Mouse (Mus musculus): ENCODE measurements around the gene Gipc1. TPM values are rescaled to one million over a fixed set of nuclear protein-coding genes. Genes with fewer than 3 reads are reported as not detected.

Gene Gipc1
- total RNA-seq (2021), result 10 to 100 TPM; 77.9 to 78.5 TPM
- long read RNA-seq, experiment 1, transcript Gipc1-201 (7 exons, 1,522 nt), result major isoform, 113 of 153 reads
- long read RNA-seq, experiment 1, partial matches to known transcripts, result 34 of 153 reads
- long read RNA-seq, experiment 1, other reads (novel, unspliced or antisense), result 6 of 153 reads
- long read RNA-seq, experiment 2, transcript Gipc1-201 (7 exons, 1,522 nt), result major isoform, 143 of 217 reads
- long read RNA-seq, experiment 2, partial matches to known transcripts, result 66 of 217 reads
- long read RNA-seq, experiment 2, other reads (novel, unspliced or antisense), result 8 of 217 reads

DNA sequence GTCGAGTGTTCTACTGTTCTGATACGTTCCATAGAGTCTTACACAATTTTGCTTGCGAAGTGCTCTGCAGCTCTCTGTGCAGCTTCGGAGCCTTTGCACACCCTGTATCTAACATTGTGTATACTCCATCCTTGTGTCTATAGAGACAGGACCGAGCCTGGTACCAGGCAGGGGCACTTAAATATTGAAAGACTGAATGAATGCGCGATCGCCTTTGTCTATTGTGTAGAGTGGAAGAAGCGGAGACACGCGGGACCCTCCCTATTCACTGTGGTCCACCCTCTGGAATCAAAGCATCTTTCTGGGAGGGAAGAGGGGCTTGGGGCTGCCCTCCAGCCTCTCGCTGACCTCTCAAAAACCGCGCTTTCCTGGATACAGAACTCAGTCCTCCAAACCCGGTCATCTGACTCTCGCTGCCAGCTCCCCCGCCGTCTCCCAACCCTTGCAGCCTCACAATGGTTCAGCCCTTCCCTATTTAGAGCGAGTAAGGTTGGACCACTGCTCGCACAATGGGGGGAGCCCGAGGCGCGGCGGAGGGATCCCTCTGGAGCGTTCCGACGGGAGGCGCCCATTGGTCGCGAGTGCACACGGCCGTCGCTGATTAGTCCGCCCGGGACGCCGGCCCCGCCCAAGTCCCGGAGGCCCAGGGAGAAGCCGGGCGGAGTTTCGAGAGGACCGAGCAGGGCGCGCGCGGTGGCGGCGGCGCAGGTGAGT is at the start of gene Gipc1:
Gipc1 (plus strand) TSS at position 648 of the 714 bp plus-strand sequence.
- DNase-seq (ENCODE audit: low spot score in 2 of 2), result peak; percentile 96 to 98

GRCm38 (mm10) chr8:83607661-83608397 is 44.6 kb upstream of the Gipc1 start, which contains the start of the genes Tecr and Dnajb1:
Gene Tecr (minus strand): TSS chr8:83607971.
Gene Dnajb1 (plus strand): TSS chr8:83608193.
- DNase-seq (ENCODE audit: low spot score in 2 of 2), result peak; percentile 98 to 99

- peak; percentile 81 to 85 for DNase-seq (ENCODE audit: low spot score in 2 of 2)
Observed at GRCm38 (mm10) chr8:83608398-83608829, 44.1 kb upstream of the Gipc1 start.

DNA sequence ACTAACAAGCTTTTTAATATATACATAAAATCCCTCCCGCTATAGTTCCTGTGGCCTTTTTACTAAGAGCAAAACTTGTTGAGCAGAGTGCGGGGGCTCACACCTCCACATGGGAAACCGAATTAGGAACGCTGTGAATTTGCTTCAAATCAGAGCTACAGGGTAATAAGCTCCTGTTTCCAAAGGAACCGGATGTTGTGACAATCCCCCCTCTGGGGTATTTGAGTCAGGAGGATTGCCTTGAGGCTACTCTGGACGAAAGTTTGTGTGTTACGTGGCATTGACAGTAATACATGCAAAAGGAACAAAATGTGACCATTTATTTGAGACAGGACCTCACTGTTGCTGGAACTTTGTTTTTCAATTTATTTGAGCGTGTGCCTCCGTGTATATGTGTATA is 43.4 kb upstream of the Gipc1 start:
- DNase-seq (ENCODE audit: low spot score in 2 of 2), result no peak

GRCm38 (mm10) chr8:83609547-83610180 is 42.8 kb upstream of the Gipc1 start:
- DNase-seq (ENCODE audit: low spot score in 2 of 2), result no peak

DNA sequence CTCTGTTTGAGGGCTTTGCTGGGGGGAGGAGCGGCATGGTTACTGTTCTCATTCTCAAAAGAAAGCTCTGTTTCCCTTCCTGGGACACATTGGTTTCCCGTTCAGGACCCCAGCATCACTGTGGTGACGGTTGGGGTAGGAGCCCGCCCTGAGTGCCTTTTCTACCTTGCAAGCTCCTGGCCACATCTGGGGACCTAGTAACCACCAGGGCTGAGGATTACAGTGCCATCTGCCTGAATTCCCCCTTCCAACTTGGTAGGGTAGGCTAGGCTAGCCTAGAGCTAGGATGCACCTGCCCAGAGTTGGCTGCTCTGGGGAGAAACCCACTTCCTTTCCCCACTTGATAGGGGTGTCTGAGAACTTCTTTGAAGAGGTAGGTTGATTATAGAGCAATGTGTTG is 40.6 kb upstream of the Gipc1 start:
- DNase-seq (ENCODE audit: low spot score in 2 of 2), result no peak

GRCm38 (mm10) chr8:83613695-83614094 is 38.8 kb upstream of the Gipc1 start:
- DNase-seq (ENCODE audit: low spot score in 2 of 2), result no peak

- DNase-seq (ENCODE audit: low spot score in 2 of 2), result no peak
Observed at GRCm38 (mm10) chr8:83616625-83617024, 35.9 kb upstream of the Gipc1 start.

GRCm38 (mm10) chr8:83617111-83617510 is 35.4 kb upstream of the Gipc1 start:
- no peak for DNase-seq (ENCODE audit: low spot score in 2 of 2)

- no peak for DNase-seq (ENCODE audit: low spot score in 2 of 2)
Observed at GRCm38 (mm10) chr8:83618566-83618965, 33.9 kb upstream of the Gipc1 start.

- no peak for DNase-seq (ENCODE audit: low spot score in 2 of 2)
Observed at GRCm38 (mm10) chr8:83619568-83620285, 32.8 kb upstream of the Gipc1 start.

GRCm38 (mm10) chr8:83621691-83622388 is 30.6 kb upstream of the Gipc1 start:
- no peak for DNase-seq (ENCODE audit: low spot score in 2 of 2)

- DNase-seq (ENCODE audit: low spot score in 2 of 2), result peak; percentile 86 to 91
Observed at GRCm38 (mm10) chr8:83622389-83622989, 30.0 kb upstream of the Gipc1 start.

DNA sequence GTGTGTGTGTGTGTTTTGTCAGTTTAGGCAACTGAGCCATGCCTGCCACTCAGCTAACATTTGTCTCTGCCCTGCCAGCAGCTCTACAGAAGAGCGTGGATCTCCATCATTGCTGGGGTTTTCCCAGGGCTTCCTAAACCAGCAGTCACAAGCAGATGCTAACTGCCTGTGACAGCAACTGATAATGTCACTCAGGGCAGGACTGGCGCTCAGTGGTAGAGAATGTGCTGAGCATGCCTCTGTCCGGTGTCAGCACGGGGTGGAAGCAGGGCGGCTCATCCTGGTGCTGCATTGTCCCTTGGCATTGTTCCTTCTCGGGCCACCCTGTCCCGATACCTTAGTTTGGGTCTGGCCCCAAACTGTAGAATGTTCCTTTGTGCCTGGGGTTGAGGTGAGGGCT is 28.9 kb upstream of the Gipc1 start:
- no peak for DNase-seq (ENCODE audit: low spot score in 2 of 2)

DNA sequence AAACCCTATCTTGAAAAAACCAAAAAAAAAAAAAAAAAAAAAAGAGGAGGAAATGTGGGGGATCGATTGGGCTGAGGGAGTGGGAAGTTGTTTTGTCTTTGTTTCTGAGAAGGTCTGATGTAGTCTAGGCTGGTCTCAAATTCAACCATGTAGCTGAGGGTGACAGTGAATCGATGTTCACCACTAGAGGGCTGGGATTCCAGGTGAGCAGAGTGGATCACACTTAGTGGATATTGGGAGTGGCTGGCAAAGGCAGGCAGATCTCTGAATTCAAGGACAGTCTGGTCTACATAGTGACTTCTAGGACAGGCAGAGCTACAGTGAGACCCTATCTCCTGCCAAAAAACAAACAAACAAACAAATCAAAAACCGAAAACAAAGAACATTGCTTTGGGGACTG is 27.7 kb upstream of the Gipc1 start:
- no peak for DNase-seq (ENCODE audit: low spot score in 2 of 2)

- DNase-seq (ENCODE audit: low spot score in 2 of 2), result no peak
Observed at GRCm38 (mm10) chr8:83625676-83626299, 26.7 kb upstream of the Gipc1 start.

DNA sequence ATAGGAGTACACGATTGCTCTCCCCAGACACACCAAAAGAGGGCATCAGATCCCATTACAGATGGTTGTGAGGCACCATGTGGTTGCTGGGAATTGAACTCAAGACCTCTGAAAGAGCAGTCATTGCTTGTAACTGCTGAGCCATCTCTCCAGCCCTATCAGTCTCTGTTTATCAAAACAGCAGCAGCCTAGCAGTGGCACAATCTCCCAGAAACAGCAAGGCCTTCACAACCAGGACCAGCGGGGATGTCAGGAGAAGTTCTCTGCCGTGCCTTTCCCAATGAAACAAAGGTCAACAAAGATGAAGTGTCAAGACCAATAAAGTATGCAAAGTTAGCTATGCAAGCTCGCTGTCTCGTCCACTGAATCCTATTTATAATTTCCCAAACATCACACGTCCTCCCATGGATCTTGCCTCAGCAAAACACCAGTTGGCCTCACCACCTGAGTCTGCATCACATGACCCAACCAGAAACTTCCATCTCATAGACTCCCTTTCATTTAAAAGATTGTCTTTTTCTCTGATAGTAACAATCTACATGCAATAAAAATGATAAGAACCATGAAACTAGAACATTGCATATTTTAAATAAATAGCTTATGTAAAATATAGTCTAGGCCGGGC is 20.3 kb upstream of the Gipc1 start:
- no peak for DNase-seq (ENCODE audit: low spot score in 2 of 2)

GRCm38 (mm10) chr8:83638856-83639255 is 13.6 kb upstream of the Gipc1 start:
- DNase-seq (ENCODE audit: low spot score in 2 of 2), result no peak

- DNase-seq (ENCODE audit: low spot score in 2 of 2), result no peak
Observed at GRCm38 (mm10) chr8:83639649-83640048, 12.8 kb upstream of the Gipc1 start.
